Mouse (Mus musculus) cerebellum, adult 2 months (tissue): ENCODE measurements at regions not wholly inside any gene's neighbourhood (a gene's known extent, or its start where the extent isn't known, plus 50 kb on each side); places are given as distances from the start of the nearest gene placed in this dataset.

ENCODE experiments used
- CTCF ChIP-seq: fragments of 200-500 bp; IDR thresholded peaks from 2 replicates; pipeline ENCODE4 v1.5.1; 2011; ENCODE audit warnings: low read depth, mild to moderate bottlenecking, control low read depth, low read length, moderate library complexity, borderline replicate concordance; ENCODE audit not compliant: insufficient read depth
- POLR2A ChIP-seq: fragments of 200-500 bp; IDR thresholded peaks from 2 replicates; pipeline ENCODE4 v1.6.1; 2011; ENCODE audit warnings: low read length, control low read depth, borderline replicate concordance; ENCODE audit not compliant: insufficient read depth

DNA sequence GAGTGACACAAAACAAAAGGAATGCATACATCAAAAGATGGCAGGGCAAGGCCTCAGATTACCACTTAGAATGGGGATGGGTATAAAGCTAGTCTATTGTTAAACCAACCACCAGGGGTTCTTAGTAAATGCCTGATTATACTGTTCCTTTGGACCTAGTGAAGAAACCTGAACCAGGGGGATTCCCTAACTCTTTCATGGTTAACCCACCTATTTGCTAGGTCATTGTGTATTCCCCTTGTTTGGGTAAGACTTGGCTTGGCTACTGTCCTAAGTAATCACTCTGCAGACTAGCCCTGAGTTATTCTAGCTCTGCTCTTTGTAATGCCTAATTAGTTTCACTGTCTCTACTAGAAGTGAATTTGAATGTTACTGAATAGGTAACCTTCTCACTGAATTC is 853.9 kb upstream of the Pcdh20 start:
- TF ChIP-seq CTCF (no peak), POLR2A (no peak)
